Mouse (Mus musculus) cerebellum, adult (tissue): ENCODE results near the gene Vwa8.
"Not testable (repeated sequence)": the region's sequence is repeated elsewhere in the genome, so short reads cannot be mapped to it uniquely, and the experiment has no call there.

Experiments used
- ATAC-seq: cut with Nextera tagmentation; 2 replicates; pipeline ENCODE4 v1.9.2; 2017; ENCODE audit warnings: mild to moderate bottlenecking, moderate library complexity, mixed read lengths; ENCODE audit not compliant: insufficient number of reproducible peaks, low FRiP score, low TSS enrichment

The Vwa8 gene

DNA sequence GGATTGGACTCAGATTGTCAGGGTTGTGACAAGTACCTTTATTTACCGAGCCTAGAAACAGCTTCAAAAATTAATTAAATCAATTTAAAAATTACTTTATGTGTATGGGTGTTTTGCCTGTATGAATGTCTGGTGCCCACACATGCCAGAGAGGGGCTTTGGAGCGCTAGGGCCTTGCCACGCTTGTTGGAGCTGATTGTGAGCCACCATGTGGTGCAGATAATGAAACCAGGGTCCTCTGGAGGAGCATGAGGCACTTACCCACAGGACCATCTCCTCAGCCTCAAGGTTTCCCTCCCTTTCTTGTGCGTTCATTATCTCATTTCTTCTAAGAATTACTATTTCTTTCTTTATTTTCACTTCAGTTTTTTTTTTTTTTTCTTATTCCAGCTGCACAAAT lies 32.0 kb downstream of the Vwa8 start:
- no peak for ATAC-seq

DNA sequence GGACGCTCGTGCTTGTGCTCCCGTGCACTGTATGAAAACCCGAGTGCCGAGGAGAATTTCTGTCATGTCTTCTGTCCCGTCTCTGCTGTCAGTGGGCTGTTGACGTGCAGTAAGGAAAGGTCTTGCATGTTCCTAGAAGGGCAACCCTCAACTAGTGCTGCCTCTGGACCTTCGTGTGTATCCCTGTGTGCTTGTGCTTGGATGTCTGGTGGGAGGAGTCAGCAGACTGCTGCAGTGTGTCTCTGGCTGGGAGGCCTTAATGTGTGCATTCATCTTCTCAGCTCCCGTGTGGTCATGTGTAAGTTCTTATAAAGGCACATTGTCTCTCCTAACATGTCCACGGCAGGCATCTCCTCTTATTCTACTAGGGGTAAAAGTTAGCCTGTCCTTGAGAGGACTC lies 32.7 kb downstream of the Vwa8 start:
- no peak for ATAC-seq

DNA sequence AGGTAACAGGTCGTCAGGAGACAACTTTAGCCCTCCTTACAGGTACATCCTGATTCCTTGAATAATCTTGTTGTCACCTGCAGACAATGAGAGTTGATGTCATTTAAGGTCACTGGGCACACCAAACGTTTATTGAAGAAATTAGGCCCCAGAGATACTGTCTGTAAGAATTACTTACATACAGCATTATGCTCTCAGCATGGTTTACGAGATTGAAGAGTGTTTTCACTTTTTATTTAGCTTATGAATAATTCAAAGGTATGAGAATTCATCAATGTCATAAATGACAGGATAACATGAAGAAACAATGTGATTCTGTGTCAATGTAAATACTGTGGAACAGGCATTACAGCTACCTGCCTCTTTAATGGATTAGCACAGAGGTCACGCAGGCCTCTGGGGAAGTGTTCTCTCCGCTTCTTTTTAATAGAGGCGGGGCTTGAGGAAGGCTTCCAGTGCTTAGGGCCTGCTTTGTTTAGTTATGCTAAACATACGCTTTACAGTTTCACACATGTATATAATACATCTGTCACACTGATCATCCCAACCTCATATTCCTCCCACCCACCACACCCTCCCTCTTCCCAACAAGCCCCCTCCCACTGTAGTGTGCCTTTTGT lies 37.2 kb downstream of the Vwa8 start:
- ATAC-seq: no peak

DNA sequence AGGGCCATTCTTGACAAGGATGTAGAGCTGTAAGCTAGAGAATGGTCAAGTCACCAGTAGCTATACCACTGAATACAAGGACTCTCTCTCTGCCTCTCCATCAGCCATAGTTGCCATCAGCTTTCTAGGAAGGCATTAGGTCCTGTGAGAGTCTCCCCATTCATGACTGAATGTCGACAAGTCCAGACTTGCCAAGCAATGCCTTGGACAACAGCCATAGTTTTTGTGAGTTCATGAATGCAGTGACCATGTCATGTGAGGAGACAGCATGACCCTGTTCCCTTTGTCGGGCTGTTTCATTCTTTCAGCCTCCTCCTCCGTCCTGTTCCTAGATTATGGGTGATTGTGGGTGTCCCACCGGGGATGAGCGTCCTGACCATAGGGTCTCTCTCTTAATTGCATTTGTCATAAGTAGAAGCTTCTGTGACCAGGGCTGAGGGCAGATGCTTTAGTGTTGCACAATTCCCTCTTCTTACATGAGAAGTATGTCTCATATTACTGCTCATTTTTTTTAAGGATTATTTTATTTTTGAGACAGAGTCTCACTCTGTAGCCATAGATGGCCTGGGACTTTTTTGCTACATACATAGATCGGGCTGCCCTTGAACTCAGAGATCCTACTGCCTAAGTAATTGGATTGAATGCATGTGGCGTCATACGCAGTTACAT lies 37.8 kb downstream of the Vwa8 start:
- peak; percentile 40; the same call in 1 of the 2 replicates for ATAC-seq

DNA sequence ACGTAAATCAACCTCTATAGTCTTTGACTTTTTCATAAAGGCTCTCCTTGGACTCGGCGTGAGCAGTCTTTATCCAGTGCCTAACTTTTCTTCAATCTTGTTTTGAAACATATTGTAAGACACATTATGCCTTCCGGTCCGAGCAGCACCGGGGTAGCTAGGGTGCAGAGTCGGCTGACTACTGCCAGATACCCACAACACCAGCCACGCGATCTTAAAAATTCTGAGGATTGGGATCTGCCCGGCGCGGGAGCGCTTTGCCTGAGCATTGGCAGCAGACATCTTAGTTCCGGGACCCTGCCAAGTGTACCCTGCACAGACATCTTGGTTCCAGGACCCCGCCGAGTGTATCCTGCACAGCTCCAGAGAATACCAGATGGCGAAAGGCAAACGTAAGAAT lies 38.6 kb downstream of the Vwa8 start:
- ATAC-seq: not testable (repeated sequence)

DNA sequence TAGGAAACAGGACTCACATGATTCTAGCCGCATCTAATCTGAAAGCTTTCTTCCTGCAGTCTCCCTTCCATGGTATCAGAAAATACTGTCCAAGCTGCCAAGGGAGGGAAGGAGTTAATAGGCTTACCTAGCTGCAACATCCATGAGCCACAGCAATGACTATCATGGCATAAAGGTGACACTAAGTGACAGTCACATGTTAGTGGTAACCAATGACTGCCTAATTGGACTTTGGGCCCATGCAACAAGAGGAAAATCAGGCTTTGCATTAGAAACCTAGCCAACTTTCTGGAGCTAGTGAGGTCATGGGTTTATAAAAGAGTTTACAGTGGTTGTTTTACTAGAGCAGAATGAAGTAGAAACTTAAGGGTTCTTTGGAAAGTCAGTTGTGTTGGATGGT lies 46.6 kb downstream of the Vwa8 start:
- no peak for ATAC-seq

DNA sequence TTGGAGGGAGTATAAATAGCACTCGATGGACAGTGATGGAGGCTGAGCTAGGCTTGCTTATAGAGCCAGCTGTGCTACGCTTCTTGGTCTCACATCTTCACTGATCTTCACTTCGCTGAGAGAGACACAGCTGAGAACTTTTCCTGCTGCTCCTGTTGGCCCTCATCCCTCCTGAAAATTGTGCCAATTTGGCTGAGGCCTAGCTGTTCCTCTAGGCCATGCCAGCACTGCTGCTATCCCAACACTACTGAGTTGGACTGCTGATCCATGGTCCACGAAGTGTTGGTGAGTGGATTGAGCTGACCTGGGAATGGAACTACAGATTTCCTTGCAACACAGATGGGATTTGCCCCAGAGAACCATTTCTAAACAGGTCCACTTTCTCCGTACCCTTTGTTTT lies 47.4 kb downstream of the Vwa8 start:
- ATAC-seq: peak; percentile 90

DNA sequence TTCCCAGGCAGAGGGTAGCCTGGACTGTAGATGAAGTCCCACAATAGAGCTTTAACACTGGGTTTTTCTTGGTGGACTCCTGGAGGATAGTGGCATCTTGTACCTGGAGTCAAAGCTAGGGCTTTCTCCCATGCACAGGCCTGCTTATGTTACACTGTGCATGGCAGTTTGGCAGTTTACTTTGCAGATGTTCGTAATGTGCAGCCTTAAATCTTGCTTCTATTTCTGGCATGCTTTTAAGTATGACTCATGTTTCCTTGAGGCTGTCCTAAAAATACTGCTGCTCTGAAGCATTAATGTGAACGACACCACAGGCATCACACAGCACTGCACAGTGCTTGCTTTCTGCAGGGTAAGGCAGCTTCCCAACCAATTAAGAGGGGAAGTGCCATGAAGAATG lies 51.9 kb downstream of the Vwa8 start:
- ATAC-seq: no peak

DNA sequence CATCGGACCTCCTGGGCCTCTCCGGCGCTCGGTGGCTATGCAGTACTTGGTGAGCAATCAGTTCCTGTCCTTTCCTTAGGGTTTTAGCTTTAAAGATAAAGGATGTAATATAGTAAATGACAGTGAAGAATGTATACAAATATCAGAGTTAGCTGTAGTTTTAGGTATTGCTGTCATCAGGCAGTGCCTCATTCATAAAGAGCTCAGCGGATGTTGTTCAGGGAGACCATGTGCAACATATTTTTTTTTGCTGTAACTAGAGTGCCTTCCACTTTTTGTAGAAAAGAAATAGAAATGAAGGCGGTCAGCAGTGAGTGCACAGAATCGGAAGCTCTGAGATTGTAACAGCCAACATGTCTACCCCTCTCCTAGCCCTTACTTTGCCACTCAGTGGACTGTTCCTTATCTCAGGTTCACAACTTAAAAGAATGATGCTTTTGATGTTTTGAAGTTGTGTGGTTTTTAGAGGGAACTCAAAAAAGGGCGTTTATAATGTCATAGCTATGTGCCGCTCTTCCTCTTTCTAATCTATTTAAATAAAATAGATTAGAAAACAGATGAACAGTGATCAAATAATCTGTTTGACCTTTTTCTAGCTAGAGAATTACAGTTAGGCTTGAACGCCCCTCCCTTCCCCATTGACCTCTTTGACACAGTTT lies 59.5 kb downstream of the Vwa8 start:
- no peak for ATAC-seq

DNA sequence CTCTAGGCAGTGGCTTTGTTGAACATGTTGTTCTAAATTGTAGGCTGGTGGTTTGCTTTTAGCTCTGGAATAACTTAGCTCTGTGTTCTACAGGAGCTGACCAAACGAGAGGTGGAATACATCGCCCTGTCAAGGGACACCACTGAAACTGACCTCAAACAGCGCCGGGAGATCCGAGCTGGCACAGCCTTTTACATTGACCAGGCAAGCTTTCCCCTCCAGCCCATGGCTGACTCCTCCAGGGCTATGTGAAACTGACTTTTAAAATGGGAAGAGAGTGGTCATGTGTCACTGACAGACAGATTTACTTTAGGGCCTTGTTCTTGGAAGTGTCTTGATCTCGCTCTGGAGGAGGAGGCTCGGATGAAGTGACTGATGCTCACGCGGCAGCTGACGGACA lies 63.2 kb downstream of the Vwa8 start:
- ATAC-seq: no peak

DNA sequence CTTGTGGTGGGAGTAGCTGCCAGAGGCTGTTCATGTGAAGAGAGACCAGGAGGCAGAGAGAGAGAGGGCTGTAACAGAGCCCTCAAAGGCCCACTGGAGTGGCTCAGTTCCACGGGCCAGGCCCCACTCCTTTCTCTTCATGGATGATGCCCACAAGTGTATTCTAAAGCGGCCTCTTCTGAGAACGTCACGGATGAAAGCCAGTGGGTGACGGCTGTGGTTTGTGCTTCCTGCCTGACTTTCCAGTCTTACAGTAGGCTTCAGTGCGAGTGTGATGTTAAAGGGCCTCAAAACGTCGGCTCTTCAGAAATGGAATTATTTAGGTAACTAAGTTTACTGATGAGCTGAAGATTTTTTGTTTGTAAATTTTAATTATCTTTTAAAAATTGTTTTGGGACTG lies 65.3 kb downstream of the Vwa8 start:
- no peak for ATAC-seq

DNA sequence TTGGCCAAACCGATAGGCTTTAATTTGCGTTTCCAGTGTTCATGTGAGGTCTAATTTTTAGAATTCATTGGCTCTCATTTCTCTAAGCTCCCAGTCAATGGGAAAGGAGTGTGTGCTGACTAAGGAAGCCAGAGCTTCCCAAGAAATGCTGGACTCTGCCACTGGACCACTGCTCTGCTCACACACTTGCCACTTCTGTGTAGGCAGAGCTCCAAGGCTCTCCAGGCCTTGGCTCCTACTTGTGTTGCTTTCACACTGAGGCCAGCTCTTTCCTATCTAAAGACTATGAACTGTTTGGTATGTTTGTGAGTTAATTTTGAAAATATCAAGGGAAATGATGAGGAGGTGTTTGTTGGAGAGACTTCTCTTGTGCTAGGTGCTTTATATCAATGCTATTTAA lies 67.8 kb downstream of the Vwa8 start:
- ATAC-seq: no peak

DNA sequence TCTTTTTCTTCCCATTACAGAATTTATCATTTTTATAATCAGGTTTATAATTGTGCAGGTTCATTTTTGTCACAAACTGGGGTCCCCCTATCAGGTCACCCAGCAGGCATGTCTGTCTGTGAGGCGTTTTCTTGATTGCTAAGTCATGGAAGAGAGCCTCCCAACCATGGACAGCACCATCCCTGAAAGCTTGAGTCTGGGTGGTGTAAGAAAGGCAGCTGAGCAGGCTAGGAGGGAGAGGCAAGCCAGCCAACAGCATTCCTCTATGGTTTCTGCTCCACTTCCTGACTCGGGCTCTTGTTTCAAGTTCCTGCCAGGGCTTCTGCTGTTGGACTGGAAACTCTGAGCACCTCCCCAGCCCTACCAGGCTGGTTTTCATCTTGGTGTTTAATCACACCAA lies 72.4 kb downstream of the Vwa8 start:
- no peak for ATAC-seq

DNA sequence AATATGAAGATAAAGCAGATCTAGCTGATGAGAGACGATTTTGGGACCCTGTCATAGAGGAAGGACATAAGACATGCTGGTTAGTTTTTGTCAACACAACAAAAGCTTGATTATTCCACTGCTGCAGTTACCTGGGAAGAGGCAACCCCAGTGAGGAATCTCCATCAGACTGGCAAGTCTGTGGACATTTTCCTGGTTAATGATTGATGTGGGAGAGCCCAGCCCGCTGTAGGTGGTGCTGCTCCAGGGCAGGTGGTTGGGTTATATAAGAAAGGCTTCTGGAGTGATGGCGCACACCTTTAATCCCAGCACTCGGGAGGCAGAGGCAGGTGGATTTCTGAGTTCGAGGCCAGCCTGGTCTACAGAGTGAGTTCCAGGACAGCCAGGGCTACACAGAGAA lies 74.8 kb downstream of the Vwa8 start:
- ATAC-seq: no peak

DNA sequence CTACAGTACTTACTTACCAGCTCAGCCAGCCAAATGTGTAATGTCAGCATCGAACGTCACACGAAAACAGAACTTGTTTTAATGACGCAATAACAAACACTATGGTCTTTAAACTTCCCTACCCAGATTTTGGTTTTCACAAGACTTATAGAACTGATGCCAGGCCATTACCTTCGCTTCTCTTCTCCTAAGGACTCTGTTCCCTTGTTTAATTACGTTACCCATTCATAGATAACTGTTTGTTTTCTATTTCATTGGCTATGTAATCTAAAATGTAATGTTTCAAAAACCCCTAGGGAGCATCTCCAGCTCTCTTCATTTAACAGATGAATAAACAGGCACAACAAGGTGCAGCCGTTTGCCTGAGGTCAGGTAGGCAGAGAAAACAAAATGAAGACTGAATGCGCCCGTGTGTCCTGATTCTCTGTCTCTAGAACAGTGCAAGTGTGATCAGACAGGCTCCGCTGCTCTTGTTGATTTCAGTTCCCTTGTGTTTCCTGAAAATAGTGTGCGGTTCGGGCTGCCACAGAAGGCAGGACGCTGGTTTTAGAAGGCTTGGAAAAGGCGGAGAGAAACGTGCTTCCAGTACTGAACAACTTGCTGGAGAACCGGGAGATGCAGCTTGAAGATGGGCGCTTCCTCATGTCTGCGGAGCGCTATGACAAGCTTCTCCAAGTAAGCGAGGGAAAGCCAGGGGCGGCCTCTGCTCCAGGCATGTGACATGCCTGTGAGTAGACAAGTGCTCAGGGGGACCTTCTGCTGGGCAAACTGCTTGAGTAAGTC lies 76.1 kb downstream of the Vwa8 start:
- ATAC-seq: no peak

DNA sequence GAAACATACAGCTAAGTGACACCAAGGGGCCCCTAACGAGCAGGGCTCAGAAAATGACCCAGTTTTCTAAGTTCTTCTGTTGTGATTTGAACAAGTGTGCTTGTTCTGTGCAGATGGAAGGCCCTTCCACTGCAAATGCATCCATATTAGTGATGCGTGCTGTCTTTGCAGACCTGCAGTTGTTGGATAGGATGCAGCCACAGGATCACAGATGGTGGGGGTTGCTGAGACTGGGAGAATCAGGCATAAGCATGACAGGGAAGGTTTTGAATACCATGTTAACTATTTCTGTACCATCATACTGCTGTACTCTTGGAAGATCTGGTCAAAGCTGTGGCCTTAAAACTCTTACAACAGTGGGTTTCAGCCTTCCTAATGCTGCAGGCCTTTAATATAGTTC lies 83.2 kb downstream of the Vwa8 start:
- ATAC-seq: no peak

DNA sequence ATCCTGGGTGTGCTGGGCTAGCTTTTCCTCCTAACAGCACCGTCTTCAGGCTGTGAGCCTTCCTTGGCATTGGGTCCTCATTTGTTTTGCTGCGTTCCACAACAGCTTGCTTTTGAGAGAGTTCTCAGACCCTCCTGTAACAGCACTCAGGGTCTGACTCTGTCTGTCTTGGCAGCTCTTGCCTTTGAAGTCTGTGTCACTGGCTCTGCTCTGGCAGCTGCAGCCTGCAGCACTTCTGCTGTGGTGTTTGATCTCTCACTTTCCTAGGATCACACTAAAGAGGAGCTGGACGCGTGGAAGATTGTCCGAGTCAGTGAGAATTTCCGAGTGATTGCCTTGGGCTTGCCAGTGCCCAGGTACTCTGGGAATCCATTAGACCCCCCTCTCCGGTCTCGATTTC lies 84.5 kb downstream of the Vwa8 start:
- ATAC-seq: 0 out of 2 replicates have a peak, but pooled peaks have one; percentile 15

DNA sequence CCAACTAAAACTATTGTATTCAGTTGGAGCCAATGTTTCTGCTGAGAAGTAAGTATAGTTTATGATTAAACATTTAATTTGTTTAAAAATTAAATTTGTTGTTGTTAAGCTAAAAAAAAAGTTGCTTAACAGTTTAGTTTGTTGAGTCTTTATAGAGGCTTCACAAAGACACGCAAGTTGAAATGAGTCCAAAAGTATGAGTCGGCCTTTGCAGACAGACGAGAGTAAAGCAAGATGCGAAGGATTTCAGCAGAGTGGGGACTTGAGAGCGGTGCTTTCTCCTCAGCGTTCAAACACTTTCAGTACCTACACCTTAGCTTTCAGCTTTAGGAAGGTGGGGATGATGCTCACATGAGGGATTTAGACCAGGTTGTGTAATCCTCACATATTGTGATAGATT lies 85.7 kb downstream of the Vwa8 start:
- no peak for ATAC-seq

DNA sequence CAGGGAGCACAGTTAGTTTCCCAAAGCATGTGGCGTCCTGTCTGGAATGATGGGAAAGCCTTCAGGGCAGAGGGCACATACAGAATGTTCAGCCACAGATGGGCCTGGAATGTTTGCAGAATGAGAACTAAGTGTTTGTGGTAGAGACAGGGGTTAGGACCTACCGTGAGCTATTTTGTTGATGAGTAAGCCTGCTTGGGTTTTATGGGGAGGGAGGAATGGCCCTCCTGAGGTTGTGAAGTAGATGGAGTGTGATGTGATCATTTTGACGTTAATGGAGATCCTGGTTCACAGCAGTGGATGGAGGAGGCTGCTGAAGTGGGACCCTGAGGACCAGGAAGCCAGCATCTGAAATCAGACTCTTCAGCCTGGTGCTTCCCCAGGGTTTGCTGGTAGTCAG lies 86.9 kb downstream of the Vwa8 start:
- ATAC-seq: no peak

DNA sequence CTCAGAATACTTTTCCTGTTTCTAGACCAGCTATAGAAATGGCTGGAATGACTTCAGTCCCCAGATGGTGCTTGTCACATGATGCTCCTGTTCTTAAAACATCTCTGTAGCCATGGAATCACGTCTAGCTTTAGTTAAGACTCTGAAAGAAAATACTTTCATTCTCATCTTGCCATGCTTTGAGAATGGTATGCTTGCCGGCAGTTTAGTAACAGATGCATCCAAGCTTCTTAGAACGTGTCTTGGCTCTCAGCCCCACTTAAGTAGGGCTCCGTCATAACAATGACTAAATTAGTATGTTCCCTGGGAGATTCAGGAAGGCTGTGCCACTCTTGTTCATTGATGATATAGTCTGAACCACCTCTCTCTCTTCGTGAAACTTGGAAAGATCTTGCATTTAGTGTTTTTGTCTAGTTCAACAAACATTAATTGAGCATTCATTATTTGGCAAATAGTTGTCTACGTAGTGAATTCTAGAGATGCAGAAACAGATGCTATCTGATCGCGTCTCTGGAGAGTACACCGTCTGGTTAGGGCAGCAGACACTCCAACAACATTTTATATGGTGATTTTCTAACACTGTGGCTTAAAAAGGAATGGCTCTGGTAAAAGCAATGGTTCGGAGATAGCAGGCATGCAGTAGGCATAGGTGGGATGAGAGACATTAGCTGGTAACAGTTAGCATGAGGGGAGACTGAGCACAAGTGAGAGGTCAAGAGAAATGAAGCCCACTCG lies 93.1 kb downstream of the Vwa8 start:
- ATAC-seq: no peak

DNA sequence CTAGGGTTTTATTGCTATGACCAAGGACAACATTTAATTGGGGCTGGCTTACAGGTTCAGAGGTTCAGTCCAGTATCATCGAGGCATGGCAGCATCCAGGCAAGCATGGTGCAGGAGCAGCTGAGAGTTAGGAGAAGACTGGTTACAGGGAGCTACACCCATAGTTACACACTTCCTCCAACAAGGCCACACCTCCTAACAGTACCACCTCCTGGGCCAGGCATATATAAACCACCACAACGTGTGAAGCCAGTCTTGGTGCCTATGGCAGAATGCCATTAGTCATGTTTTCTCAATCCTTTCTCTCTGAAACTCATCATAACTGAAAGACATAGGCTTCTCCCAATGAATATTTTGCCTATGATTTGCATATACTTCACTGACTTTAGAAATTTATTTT lies 106.9 kb downstream of the Vwa8 start:
- no peak for ATAC-seq
